Mouse (Mus musculus) E14TG2a.4 (cell line): ENCODE data around the gene Fut1.
A peak's percentile ranks its signal among the peaks of the same experiment; 100 is the strongest.

Experiments used
- CTCF ChIP-seq: conservative IDR thresholded peaks from 2 replicates; pipeline ENCODE4 v1.5.1; 2014; ENCODE audit warnings: low read length
- NANOG ChIP-seq: IDR thresholded peaks from 2 replicates; pipeline ENCODE4 v1.6.1; 2014; ENCODE audit warnings: borderline replicate concordance, low read length, mixed read lengths
- POU5F1 ChIP-seq: IDR thresholded peaks from 2 replicates; pipeline ENCODE4 v1.6.1; 2014; ENCODE audit warnings: low read length, borderline replicate concordance

DNA sequence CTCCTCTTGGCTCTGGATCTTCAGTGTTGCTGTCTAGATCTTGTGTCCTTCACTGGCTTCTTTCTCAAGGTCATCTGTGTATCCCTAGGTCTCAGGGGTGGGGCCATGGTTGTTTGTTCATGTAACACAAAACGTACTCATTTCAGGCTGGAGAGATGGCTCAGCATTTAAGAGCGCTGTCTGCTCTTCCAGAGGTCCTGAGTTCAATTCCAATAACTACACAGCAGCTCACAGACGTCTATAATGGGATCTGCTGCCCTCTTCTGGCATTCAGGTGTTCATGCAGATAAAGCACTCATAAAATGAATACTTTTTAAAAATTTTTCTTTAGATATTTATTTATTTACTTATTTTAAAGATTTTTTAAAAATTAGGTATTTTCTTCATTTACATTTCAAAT, 26.2 kb upstream of the Fut1 start:
- TF ChIP-seq CTCF (peak; percentile 20; the same call in 1 of the 2 replicates), NANOG (no peak), POU5F1 (no peak)
